Mouse (Mus musculus) retina, adult 2 months (tissue): ENCODE data around the gene Zfp935.
"Not testable (repeated sequence)": the region's sequence is repeated elsewhere in the genome, so short reads cannot be mapped to it uniquely, and the experiment has no call there.

Experiments used
- DNase-seq: peaks from one replicate; pipeline ENCODE4 v3.0.0-alpha.2; 2012; ENCODE audit warnings: low read depth, low spot score

The Zfp935 gene

GRCm38 (mm10) chr13:62558189-62559110 lies at the start of gene Zfp935:
Gene Zfp935, minus strand, starts transcription at chr13:62558511.
- DNase-seq: peak; percentile 4

- DNase-seq: not testable (repeated sequence)
Observed at GRCm38 (mm10) chr13:62571099-62571498, 12.8 kb upstream of the Zfp935 start, which contains the start of gene Zfp934. Gene Zfp934, minus strand, starts transcription at chr13:62571199.

DNA sequence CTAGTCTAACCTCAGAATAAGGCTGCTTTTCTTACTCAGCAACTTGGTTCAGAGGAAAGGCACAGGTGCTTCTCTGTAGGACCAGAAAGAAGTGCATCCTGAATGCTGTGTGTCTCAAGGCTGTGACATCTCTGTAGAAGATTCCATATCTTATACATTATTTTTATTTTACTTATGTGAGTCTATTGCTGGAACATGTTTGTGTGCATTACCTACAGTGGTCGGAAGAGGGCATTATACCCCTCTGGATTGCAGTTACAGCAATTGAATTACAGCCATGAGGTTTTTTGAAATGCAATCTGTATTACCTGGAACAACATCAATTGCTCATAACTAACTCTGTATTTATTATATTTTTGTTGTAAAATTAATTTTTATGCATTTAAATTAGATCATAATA lies 3.4 kb upstream of the Zfp935 start:
- DNase-seq: not testable (repeated sequence)

GRCm38 (mm10) chr13:62530129-62530528 lies 28.2 kb downstream of the Zfp935 start:
- DNase-seq: not testable (repeated sequence)

GRCm38 (mm10) chr13:62510641-62511420 lies 47.5 kb downstream of the Zfp935 start:
- DNase-seq: not testable (repeated sequence)

DNA sequence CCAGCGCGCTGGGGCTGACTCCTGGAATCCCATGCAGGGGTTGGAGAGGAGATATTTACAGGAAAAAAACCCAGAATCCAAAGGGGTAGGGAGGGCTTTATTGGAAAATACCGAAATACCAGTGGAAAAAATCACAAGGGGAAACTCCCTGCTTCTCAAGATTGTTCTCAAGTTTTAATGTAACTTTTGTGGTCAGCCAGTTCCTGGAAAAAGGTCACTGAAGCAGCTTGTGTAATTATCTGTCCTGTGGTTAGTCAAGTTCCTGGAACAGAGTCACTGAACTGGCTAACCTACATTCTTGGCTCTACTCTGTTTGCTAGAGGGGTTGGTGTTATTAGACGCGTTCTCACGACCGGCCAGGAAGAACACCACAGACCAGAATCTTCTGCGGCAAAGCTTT lies 85.7 kb downstream of the Zfp935 start:
- not testable (repeated sequence) for DNase-seq

DNA sequence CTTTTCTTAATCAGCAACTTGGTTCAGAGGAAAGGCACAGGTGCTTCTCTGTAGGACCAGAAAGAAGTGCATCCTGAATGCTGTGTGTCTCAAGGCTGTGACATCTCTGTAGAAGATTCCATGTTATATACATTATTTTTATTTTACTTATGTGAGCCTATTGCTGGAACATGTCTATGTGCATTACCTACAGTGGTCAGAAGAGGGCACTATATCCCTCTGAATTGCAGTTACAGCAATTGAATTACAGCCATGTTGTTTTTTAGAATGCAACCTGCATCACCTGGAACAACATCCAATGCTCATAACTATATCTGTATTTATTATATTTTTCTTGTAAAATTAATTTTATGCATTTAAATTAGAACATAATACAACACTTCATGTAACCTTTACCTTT lies 88.4 kb downstream of the Zfp935 start:
- peak; percentile 39 for DNase-seq

GRCm38 (mm10) chr13:62466424-62467334 lies 91.6 kb downstream of the Zfp935 start, which contains the start of gene Gm49359:
Gene Gm49359, minus strand, starts transcription at chr13:62466832.
- peak; percentile 89 for DNase-seq
